Mouse (Mus musculus) sigmoid colon, adult 10 weeks (tissue): ENCODE measurements around the gene F2rl3. TPM values are rescaled to one million over a fixed set of nuclear protein-coding genes. Genes with fewer than 3 reads are reported as not detected.

Experiments
- polyA plus RNA-seq: library from polyadenylated mRNA; stranded (reverse); fragments of 350-450 nt; fragmentation: Illumina TruSeq; extraction: RNeasy Lipid Tissue Mini Kit (QIAGEN cat#74804); gene quantifications from one replicate; pipeline ENCODE4 v1.2.3, GENCODE M21; 2014; ENCODE audit warnings: low read depth, low replicate concordance

Gene F2rl3
- 0.50 TPM for polyA plus RNA-seq

GRCm38 (mm10) chr8:72761322-72762051 lies at the start of gene F2rl3:
TSS of gene F2rl3 (plus strand) at chr8:72761880.

GRCm38 (mm10) chr8:72722769-72723650 lies 38.7 kb upstream of the F2rl3 start, which contains the start of gene Sin3b:
TSS of gene Sin3b (plus strand) at chr8:72723285.

Other genes starting within 250 kb of the F2rl3 start
- gene Med26, start 213.6 kb upstream of the F2rl3 start, polyA plus RNA-seq = 1.6 TPM
- 50.4 TPM for gene Smim7, start 190.8 kb upstream of the F2rl3 start, polyA plus RNA-seq
- gene Tmem38a, start 189.8 kb upstream of the F2rl3 start, polyA plus RNA-seq = 0.91 TPM
- gene Nwd1, start 115.2 kb upstream of the F2rl3 start, polyA plus RNA-seq = 0.09 TPM
- gene Sin3b, start 38.6 kb upstream of the F2rl3 start, polyA plus RNA-seq = 11.3 TPM